Mouse (Mus musculus) retina, embryonic 14.5 days (tissue): ENCODE data around the gene Cbfa2t3.

Experiments used
- DNase-seq: peaks from one replicate; pipeline ENCODE4 v3.0.0-alpha.2; 2015; ENCODE audit warnings: low spot score

Cbfa2t3 gene

GRCm38 (mm10) chr8:122606810-122607209, 92.1 kb downstream of the Cbfa2t3 start:
- DNase-seq, result no peak

GRCm38 (mm10) chr8:122605367-122605766, 93.5 kb downstream of the Cbfa2t3 start:
- no peak for DNase-seq

GRCm38 (mm10) chr8:122604640-122605039, 94.3 kb downstream of the Cbfa2t3 start:
- no peak for DNase-seq

- no peak for DNase-seq
Measured at GRCm38 (mm10) chr8:122600666-122601065, 98.2 kb downstream of the Cbfa2t3 start.

- DNase-seq, result no peak
Measured at GRCm38 (mm10) chr8:122596031-122596430, 102.9 kb downstream of the Cbfa2t3 start.

GRCm38 (mm10) chr8:122593783-122594507, 105.0 kb downstream of the Cbfa2t3 start:
- no peak for DNase-seq

- no peak for DNase-seq
Measured at GRCm38 (mm10) chr8:122593240-122593639, 105.7 kb downstream of the Cbfa2t3 start.

GRCm38 (mm10) chr8:122586749-122587148, 112.2 kb downstream of the Cbfa2t3 start:
- no peak for DNase-seq

- no peak for DNase-seq
Measured at GRCm38 (mm10) chr8:122586171-122586570, 112.7 kb downstream of the Cbfa2t3 start.

GRCm38 (mm10) chr8:122585411-122585891, 113.5 kb downstream of the Cbfa2t3 start:
- DNase-seq, result no peak

- DNase-seq, result no peak
Measured at GRCm38 (mm10) chr8:122584981-122585380, 113.9 kb downstream of the Cbfa2t3 start.

- DNase-seq, result no peak
Measured at GRCm38 (mm10) chr8:122580926-122581325, 118.0 kb downstream of the Cbfa2t3 start.

GRCm38 (mm10) chr8:122579196-122579595, 119.7 kb downstream of the Cbfa2t3 start:
- no peak for DNase-seq

GRCm38 (mm10) chr8:122577116-122577515, 121.8 kb downstream of the Cbfa2t3 start:
- no peak for DNase-seq

GRCm38 (mm10) chr8:122576648-122577022, 122.3 kb downstream of the Cbfa2t3 start, which contains the start of gene Aprt:
TSS of gene Aprt (minus strand) at chr8:122576909.
- peak; percentile 90 for DNase-seq

- no peak for DNase-seq
Measured at GRCm38 (mm10) chr8:122575735-122576647, 122.9 kb downstream of the Cbfa2t3 start.

- DNase-seq, result no peak
Measured at GRCm38 (mm10) chr8:122575286-122575685, 123.6 kb downstream of the Cbfa2t3 start.
